Mouse (Mus musculus) liver, postnatal 0 days (tissue): ENCODE data around the gene Popdc2.

Experiments used
- CTCF ChIP-seq: sonication (generic); IDR thresholded peaks from 2 replicates; pipeline ENCODE4 v1.5.1; 2016; ENCODE audit warnings: antibody characterized with exemption, low read depth
- EP300 ChIP-seq: IDR thresholded peaks from 2 replicates; pipeline ENCODE4 v1.6.1; 2016; ENCODE audit warnings: antibody characterized with exemption, low read depth, mild to moderate bottlenecking

DNA sequence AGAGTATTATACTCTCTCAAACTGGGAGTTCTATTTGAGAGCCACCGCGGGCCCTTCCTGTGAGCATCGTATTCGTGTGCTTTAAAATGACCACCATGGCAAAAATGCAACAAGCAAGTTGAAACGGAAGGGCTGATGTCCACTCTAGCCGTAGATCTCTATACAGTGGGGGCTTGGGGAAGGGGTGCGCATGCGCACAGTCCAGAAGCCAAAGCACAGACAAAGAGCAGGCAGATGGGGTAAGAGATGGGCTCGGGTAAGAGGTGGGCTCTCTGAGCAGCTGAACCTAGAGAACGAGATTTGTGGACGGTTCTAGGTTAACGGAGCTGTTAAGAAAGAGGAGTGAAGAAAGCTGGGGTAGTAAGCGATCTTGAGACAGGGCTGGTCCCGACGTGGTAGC, 37.7 kb upstream of the Popdc2 start:
- TF ChIP-seq CTCF (no peak), EP300 (no peak)
